Mouse (Mus musculus) adrenal gland, postnatal 4 days (tissue): ENCODE measurements at regions not wholly inside any gene's neighbourhood (a gene's known extent, or its start where the extent isn't known, plus 50 kb on each side); places are given as distances from the start of the nearest gene placed in this dataset. TPM values are rescaled to one million over a fixed set of nuclear protein-coding genes. Genes with fewer than 3 reads are reported as not detected.

Source experiments
- DNase-seq, 2 experiments: peaks; one replicate each; pipeline ENCODE4 v3.0.0; 2021 to 2022; ENCODE audit warnings: low spot score in 2 of 2, mixed read lengths in 2 of 2
- microRNA-seq: library from miRNA; unstranded; fragments of <30 nt; microRNA quantifications from one replicate; pipeline ENCODE4 v1.2.0, GENCODE M21; 2021

DNA sequence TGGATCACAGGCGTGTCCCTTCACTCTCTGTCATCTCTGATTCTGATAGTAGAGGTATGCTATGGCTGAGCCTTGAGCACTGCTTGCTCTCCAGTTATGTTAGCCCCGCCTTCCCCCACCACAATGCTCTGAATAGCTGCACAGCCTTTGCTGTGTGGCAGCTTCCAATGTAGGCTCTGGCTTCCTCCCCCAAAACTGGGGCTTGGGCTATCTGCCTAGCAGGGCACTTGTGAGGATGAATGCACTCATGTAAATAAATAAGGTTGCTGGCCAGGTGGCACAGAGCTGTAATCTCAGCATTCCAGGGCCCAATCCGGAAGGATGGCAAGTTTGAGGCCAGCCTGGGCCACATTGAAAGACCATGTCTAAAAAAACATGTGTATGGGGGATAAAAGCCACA lies 103.6 kb upstream of the Sdk1 start:
- DNase-seq, result no peak

DNA sequence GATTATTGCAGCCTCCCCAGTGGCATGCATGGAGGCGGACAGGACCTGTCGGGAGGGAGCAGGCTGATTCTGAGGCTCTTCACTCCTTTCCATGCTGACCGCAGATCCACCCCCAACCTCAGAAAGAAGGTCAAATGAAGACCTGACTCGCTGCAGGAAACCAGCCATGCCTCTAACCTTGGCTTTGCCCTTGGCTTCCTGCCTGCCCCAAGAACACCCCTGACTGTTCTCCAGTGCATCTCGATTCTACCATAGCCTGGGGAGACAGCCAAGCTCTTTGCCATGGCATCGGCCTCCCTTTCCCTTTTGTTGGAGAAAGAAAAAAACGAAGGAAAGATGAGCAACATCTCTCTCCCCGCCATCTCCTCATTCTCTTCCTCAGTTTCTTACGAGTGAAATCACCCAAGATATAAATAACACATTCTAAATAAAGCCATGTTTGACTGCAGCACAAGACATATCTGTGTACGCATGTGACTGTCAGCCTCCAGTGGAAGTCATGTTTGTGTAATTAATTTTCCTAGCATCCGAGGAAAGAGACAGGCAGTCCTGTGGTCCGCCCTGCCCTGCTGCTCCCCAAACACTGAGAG lies 102.4 kb upstream of the Sdk1 start:
- peak in 1 of 2 experiments; percentile 19 for DNase-seq

DNA sequence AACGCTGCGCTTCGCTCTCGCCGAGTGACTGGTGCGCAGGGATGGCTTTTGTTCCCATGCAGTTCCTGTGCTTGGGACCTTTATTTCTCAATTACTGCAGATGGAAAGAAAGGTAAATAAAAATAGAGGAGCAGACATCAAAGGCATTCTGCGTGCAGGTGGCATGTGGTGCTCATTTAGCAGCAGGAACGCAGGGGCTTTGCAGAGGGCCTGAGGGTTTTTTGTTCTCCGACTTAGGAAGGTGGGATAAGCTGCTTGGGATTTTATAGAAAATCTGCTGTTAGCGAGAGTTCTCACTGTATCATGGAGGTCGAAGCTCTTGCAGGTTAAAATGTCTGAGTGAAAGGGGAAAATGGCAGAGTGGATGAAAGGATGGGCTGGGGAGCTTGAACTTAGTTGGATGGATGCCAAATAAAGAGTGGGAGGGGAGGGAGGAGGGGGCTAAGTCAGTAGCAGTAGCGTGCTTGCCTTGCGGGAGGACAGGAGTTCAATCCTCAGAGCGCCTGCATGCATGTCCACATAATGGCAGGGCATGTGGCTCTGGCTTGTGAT lies 101.9 kb upstream of the Sdk1 start:
- DNase-seq, result no peak

DNA sequence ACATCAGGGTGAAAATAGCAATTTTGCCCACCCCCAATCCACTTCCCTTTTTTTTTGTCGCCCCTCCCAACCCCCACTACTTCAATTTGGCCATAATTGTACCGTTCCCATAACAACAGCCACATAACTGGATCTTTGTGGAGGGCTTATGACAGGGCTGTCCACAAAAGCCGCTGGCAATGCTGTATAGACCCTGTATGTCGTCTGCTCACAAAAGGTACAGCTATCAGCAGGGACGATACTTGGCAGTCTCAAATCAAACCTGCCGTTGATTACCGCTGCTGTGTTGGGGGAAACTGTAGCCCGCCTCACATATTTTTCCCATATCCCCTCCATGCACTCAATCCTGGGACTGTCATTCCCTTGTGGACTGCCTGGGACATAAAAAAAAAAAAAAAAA lies 80.9 kb upstream of the Sdk1 start:
- no peak for DNase-seq

DNA sequence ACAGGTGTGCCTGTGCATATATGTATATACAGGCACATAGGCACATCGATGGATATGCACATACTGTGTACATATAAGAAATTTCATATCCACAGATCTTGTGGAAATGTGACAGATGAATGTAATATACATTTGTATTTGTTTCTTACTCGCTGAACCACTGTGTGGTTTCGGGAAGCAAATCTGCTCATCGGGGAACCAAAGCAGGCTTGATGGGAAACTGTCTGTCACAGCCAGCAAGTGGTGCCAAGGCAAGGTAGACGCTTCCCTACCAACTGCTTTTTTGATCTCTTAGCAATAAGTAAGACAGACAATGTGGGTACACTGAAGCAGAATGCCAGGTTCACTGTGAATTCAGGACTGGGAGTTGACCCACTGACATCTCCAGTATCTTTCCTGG lies 80.3 kb upstream of the Sdk1 start:
- no peak for DNase-seq

DNA sequence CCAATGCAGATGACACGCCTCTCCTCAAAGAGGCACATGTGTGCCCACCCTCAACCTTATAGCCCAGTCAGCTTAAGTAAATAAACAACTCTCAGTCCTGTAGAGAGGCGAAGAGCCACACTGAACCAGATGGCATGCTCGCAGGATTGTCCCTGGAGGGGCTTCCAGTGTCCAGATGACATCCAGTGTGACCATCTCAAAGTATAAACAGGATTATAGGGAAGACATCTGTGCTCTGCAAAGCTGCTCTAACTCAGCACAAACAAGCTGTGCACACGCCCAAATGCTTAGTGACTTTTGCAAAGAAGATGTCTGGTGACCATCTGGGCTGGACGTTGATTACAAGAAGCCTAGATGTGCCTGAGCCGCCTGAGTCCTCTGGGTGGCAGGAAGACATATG lies 58.8 kb upstream of the Sdk1 start:
- no peak for DNase-seq

DNA sequence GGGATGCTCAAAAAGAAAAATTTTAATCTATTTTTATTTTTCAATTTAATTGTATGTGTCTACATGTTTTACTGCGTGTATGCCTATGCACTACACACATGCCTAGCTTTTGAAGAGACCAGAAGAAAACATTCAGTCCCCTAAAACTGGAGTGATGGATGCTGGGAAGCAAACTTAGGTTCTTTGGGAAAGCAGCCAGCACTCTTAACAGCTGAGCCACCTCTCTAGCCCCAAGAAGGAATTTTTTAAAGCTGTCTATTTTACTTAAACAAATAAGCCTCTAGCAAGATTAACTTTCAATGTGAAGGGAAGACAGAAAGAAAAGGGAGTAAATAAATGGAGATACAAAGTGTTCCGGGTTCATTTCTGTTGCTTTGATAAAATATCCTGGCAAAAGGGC lies 52.3 kb upstream of the Sdk1 start:
- no peak for DNase-seq

Small RNAs in the stretch of these regions (microRNA-seq; reads per million reads assigned to microRNA genes)
- not detected for gene Gm26113
